Mouse (Mus musculus) layer of hippocampus, adult 2 months (tissue): ENCODE measurements around the gene Sox5. TPM values are rescaled to one million over a fixed set of nuclear protein-coding genes. Genes with fewer than 3 reads are reported as not detected.

Experiments used
- DNase-seq, 2 experiments: peaks; one replicate each; pipeline ENCODE4 v3.0.0; 2022; ENCODE audit warnings: low spot score in 2 of 2
- H3K27ac ChIP-seq: fragments of 200-600 bp; 2 replicates; pipeline ENCODE4 v1.8.1; 2022
- H3K4me3 ChIP-seq: fragments of 200-600 bp; 2 replicates; pipeline ENCODE4 v1.8.1; 2022; ENCODE audit warnings: mild to moderate bottlenecking
- CTCF ChIP-seq: fragments of 200-600 bp; conservative IDR thresholded peaks from 2 replicates; pipeline ENCODE4 v1.8.1; 2022; ENCODE audit warnings: antibody characterized with exemption, mild to moderate bottlenecking, moderate library complexity
- long read RNA-seq, 2 experiments: library from polyadenylated mRNA; stranded (forward); transcript quantifications; one replicate each; pipeline ENCODE4 v2.0.0; 2021; ENCODE audit warnings: borderline mapping rate in 2 of 2
- total RNA-seq, 2 experiments: library from RNA; stranded (reverse); gene quantifications; 2 replicates each; pipeline ENCODE4 v1.2.3; 2021

Gene Sox5
- total RNA-seq = 10 to 100 TPM; 36.8 to 42.0 TPM
- long read RNA-seq, experiment 1, partial matches to known transcripts = 1 of 11 reads
- long read RNA-seq, experiment 1, other reads (novel, unspliced or antisense) = 9 of 11 reads
- long read RNA-seq, experiment 2, full-length matches to known transcripts = 4 of 10 reads
- long read RNA-seq, experiment 2, partial matches to known transcripts = 2 of 10 reads
- long read RNA-seq, experiment 2, other reads (novel, unspliced or antisense) = 4 of 10 reads

GRCm38 (mm10) chr6:144781431-144782030, at the start of gene Sox5:
Gene Sox5, minus strand, starts transcription at chr6:144781977.
- H3K4me3 ChIP-seq = peak within 1 kb of the TSS; percentile 75
- TF ChIP-seq CTCF = no peak
- peak within 1 kb of the TSS; percentile 67; the same call in 1 of the 2 replicates for H3K27ac ChIP-seq
- DNase-seq = peak; percentile 27 to 31

- no peak for DNase-seq
- TF ChIP-seq CTCF = no peak
- Histone ChIP-seq H3K27ac (no peak overlapping the region), H3K4me3 (no peak overlapping the region)
These were observed 43.3 kb upstream of the Sox5 start for GRCm38 (mm10) chr6:144825018-144825602.

GRCm38 (mm10) chr6:144824153-144824552, 42.4 kb upstream of the Sox5 start:
- Histone ChIP-seq H3K4me3 (no peak overlapping the region), H3K27ac (no peak overlapping the region)
- no peak for TF ChIP-seq CTCF
- no peak for DNase-seq

- no peak for DNase-seq
- H3K4me3 ChIP-seq = no peak overlapping the region
These were observed 40.8 kb upstream of the Sox5 start for GRCm38 (mm10) chr6:144822594-144822993.

GRCm38 (mm10) chr6:144821019-144821418, 39.2 kb upstream of the Sox5 start:
- Histone ChIP-seq H3K4me3 (no peak overlapping the region), H3K27ac (no peak overlapping the region)
- no peak for DNase-seq
- no peak for TF ChIP-seq CTCF

More at GRCm38 (mm10) chr6:144822594-144822993, 40.8 kb upstream of the Sox5 start:
- TF ChIP-seq CTCF = no peak
- no peak overlapping the region for H3K27ac ChIP-seq

GRCm38 (mm10) chr6:144818016-144818415, 36.2 kb upstream of the Sox5 start:
- no peak overlapping the region for H3K4me3 ChIP-seq
- no peak overlapping the region for H3K27ac ChIP-seq
- TF ChIP-seq CTCF = no peak
- no peak for DNase-seq

- Histone ChIP-seq H3K4me3 (no peak overlapping the region), H3K27ac (no peak overlapping the region)
- peak in 1 of 2 experiments; percentile 16 for DNase-seq
- TF ChIP-seq CTCF = no peak
These were observed 35.7 kb upstream of the Sox5 start for GRCm38 (mm10) chr6:144817329-144817932.

- Histone ChIP-seq H3K4me3 (no peak overlapping the region), H3K27ac (no peak overlapping the region)
- no peak for DNase-seq
- TF ChIP-seq CTCF = no peak
These were observed 33.8 kb upstream of the Sox5 start for GRCm38 (mm10) chr6:144815542-144815941.

- no peak overlapping the region; the same call in 1 of the 2 replicates for H3K4me3 ChIP-seq
- H3K27ac ChIP-seq = no peak overlapping the region
- TF ChIP-seq CTCF = peak; percentile 90
- peak; percentile 66 to 68 for DNase-seq
These were observed 33.2 kb upstream of the Sox5 start for GRCm38 (mm10) chr6:144814931-144815364.

GRCm38 (mm10) chr6:144804321-144804720, 22.5 kb upstream of the Sox5 start:
- no peak for DNase-seq
- Histone ChIP-seq H3K4me3 (no peak overlapping the region), H3K27ac (no peak overlapping the region)
- TF ChIP-seq CTCF = no peak

GRCm38 (mm10) chr6:144803063-144803462, 21.3 kb upstream of the Sox5 start:
- no peak for TF ChIP-seq CTCF
- Histone ChIP-seq H3K27ac (no peak overlapping the region), H3K4me3 (no peak overlapping the region)
- DNase-seq = no peak

GRCm38 (mm10) chr6:144794356-144794755, 12.6 kb upstream of the Sox5 start:
- no peak overlapping the region for H3K4me3 ChIP-seq
- DNase-seq = no peak
- H3K27ac ChIP-seq = no peak overlapping the region
- 0 out of 2 replicates have a peak, but pooled peaks have one; percentile 3 for TF ChIP-seq CTCF

GRCm38 (mm10) chr6:144792871-144793270, 11.1 kb upstream of the Sox5 start:
- DNase-seq = no peak
- Histone ChIP-seq H3K27ac (no peak overlapping the region), H3K4me3 (no peak overlapping the region)
- TF ChIP-seq CTCF = no peak
